Mouse (Mus musculus): ENCODE data around the gene Gxylt2. TPM values are rescaled to one million over a fixed set of nuclear protein-coding genes. Genes with fewer than 3 reads are reported as not detected.

Gxylt2 gene
- not detected in 2 replicates for polyA plus RNA-seq (2012; ENCODE audit: insufficient read depth, insufficient read length, missing spikeins)

DNA sequence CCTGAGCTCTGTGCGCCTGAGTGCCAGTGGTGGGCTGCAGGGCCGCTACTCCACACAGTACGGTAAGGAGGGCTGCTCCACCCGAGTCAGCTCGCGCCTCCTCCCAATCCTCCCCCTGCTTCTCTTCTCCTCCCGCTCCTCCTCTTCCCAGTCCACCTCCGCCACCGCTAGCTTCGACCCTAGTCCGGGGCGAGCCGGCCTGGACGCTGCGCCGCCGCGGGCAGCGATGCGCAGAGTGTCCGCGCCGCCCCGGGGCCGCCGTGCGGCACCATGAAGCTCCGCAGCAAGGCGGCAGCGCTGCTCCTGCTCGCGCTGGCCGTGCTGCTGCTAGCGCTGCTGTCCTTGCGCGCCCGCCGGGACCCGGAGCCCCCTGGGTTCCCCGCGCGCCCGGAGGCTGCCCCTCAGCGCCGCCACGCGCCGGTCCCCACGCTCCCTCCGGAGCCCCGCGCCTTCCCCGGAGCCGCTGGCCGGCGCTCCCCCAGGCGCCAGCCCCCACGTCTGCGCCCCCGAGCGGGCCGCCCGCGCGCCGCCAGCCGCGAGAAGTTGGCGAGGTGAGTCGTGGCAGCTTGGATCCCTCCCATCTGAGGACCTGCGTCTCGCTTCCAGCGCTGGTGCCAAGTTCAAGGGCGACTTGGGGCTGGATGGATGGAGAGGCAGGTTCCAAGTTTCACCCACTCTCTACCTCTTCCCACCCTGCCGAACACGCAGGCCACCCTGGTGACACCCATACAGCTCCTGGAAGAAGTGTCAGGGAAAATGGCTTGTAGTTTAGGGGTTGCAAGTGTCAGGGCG, at the start of gene Gxylt2:
TSS of gene Gxylt2 (plus strand) at position 161 of the 792 bp plus-strand sequence.
- no peak within 1 kb of the TSS for H3K27ac ChIP-seq (ENCODE audit: insufficient read depth, low read depth, low read length)
- peaks cover 10% of the 10 kb centered on the region for H3K4me1 ChIP-seq (ENCODE audit: control insufficient read depth, insufficient read depth, low read length)
- H3K4me3 ChIP-seq (ENCODE audit: insufficient read depth, low read length): peak within 1 kb of the TSS; percentile 14
- TF ChIP-seq CTCF (IDR thresholded peaks at IDR 0.05; ENCODE audit: low read depth, low read length) (no peak), POLR2A (IDR thresholded peaks at IDR 0.05; ENCODE audit: borderline replicate concordance, low read depth, low read length) (no peak)

DNA sequence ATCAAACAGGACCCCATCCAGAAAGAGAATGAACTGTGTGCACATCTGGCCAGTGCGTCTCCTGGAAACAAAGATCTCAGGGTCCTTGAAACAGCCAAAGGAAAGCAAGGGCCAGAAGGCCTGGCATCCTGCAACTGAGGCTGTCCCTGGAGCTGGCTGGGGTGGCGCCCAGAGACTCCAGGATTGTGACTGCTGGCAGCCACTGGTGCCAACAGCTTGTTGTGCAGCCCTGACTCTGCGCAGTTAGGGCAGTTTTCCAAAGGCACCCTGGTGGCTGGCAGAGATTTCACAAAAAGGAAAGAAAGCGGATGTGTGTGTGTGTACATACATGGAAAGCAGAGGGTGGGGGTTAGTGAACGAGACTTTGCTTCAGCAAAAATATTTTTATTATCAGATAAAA, 44.1 kb upstream of the Gxylt2 start:
- no peak overlapping the region for H3K27ac ChIP-seq (ENCODE audit: insufficient read depth, low read depth, low read length)
- peaks cover 21% of the 10 kb centered on the region for H3K4me1 ChIP-seq (ENCODE audit: control insufficient read depth, insufficient read depth, low read length)
- TF ChIP-seq CTCF (IDR thresholded peaks at IDR 0.05; ENCODE audit: low read depth, low read length): no peak
- TF ChIP-seq POLR2A (IDR thresholded peaks at IDR 0.05; ENCODE audit: borderline replicate concordance, low read depth, low read length): no peak
- no peak overlapping the region for H3K4me3 ChIP-seq (ENCODE audit: insufficient read depth, low read length)

DNA sequence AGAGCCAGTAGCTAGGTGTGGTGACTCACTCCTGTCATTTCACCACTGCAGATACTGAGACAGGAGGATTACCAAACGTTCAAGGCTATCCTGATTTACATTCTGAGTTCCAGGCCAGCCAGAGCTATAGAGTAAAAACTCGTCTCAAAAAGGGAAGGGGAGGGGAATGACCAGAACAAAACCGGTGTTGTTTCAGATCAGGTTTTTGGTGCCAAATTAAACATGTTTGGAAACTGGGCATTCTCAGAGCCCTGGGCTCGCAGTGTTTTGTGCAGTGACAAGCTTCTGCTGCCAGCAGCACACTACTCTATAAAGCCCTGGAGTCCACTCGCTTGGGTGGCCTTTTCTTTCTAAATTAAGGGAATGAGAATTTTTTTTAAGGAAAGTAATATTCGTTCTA, 42.3 kb upstream of the Gxylt2 start:
- Histone ChIP-seq H3K4me3 (ENCODE audit: insufficient read depth, low read length) (no peak overlapping the region), H3K27ac (ENCODE audit: insufficient read depth, low read depth, low read length) (no peak overlapping the region), H3K4me1 (ENCODE audit: control insufficient read depth, insufficient read depth, low read length) (peaks cover 25% of the 10 kb centered on the region)
- no peak for TF ChIP-seq CTCF (IDR thresholded peaks at IDR 0.05; ENCODE audit: low read depth, low read length)
- TF ChIP-seq POLR2A (IDR thresholded peaks at IDR 0.05; ENCODE audit: borderline replicate concordance, low read depth, low read length): no peak

DNA sequence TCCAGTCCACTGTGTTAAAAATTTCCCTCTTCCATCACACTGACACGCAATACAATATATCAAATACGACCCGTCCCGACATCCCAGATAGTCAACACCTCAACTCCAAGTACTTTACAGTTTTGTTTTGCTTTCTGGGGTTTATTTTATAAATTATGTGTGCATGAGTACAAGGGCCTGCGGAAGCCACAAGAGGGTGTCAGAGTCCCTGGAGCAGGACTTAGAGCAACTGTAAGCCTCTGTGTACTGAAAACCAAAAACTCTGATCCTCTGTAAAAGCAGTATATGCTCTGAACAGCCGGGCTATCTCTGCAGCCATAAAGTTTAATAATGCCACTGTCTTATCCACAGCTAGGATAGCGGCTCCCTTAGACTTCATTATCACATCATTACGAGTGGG, 36.9 kb upstream of the Gxylt2 start:
- H3K4me1 ChIP-seq (ENCODE audit: control insufficient read depth, insufficient read depth, low read length): peaks cover 11% of the 10 kb centered on the region; the same call in 1 of the 2 replicates
- TF ChIP-seq CTCF (IDR thresholded peaks at IDR 0.05; ENCODE audit: low read depth, low read length) (no peak), POLR2A (IDR thresholded peaks at IDR 0.05; ENCODE audit: borderline replicate concordance, low read depth, low read length) (no peak)
- no peak overlapping the region for H3K4me3 ChIP-seq (ENCODE audit: insufficient read depth, low read length)
- no peak overlapping the region for H3K27ac ChIP-seq (ENCODE audit: insufficient read depth, low read depth, low read length)

DNA sequence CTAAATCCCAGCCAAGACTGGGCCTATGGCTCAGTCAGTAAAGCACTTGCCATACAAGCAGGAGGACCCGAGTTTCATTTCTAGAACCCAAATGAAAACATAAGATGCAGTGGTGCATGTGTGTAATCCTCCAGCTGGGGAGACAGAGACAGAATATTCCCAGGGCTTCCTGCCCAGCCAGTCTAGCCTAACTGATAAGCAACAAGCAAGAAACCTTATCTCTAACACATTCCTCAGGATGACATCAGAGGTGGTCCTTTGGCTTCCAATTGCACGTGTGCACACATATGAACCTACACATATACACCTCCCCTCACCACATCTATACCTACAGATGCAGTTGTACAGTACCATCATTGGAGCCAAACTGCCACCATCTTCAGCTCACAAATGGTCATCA, 35.7 kb upstream of the Gxylt2 start:
- peaks cover 11% of the 10 kb centered on the region; the same call in 1 of the 2 replicates for H3K4me1 ChIP-seq (ENCODE audit: control insufficient read depth, insufficient read depth, low read length)
- H3K27ac ChIP-seq (ENCODE audit: insufficient read depth, low read depth, low read length): no peak overlapping the region
- TF ChIP-seq CTCF (IDR thresholded peaks at IDR 0.05; ENCODE audit: low read depth, low read length) (no peak), POLR2A (IDR thresholded peaks at IDR 0.05; ENCODE audit: borderline replicate concordance, low read depth, low read length) (no peak)
- H3K4me3 ChIP-seq (ENCODE audit: insufficient read depth, low read length): no peak overlapping the region

DNA sequence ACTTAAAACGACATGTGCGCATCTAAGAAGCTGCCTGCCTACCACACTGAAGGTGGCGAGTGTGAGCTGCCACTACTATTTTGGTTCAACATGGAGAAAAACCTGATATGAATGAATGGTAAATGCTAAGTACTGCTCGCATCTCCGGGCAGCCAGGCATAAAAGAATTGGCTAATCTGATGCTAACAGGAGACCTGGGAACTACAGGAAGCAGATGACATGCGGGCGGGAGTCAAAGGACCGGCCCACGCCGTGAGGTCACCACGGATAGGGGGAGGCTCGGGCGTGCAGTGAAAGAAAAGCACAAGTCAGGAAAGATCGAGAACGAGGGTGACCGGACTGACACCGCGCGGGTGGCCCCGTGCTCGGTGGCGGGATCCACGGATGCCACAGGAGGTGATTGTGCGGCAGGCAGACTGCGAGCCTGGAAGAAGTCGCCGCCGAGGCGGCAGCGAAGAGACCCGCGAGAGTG, 34.1 kb upstream of the Gxylt2 start:
- Histone ChIP-seq H3K27ac (ENCODE audit: insufficient read depth, low read depth, low read length) (peak overlapping the region; percentile 48), H3K4me1 (ENCODE audit: control insufficient read depth, insufficient read depth, low read length) (peaks cover 13% of the 10 kb centered on the region), H3K4me3 (ENCODE audit: insufficient read depth, low read length) (peak overlapping the region; percentile 87)
- TF ChIP-seq POLR2A (IDR thresholded peaks at IDR 0.05; ENCODE audit: borderline replicate concordance, low read depth, low read length) (no peak), CTCF (IDR thresholded peaks at IDR 0.05; ENCODE audit: low read depth, low read length) (no peak)

DNA sequence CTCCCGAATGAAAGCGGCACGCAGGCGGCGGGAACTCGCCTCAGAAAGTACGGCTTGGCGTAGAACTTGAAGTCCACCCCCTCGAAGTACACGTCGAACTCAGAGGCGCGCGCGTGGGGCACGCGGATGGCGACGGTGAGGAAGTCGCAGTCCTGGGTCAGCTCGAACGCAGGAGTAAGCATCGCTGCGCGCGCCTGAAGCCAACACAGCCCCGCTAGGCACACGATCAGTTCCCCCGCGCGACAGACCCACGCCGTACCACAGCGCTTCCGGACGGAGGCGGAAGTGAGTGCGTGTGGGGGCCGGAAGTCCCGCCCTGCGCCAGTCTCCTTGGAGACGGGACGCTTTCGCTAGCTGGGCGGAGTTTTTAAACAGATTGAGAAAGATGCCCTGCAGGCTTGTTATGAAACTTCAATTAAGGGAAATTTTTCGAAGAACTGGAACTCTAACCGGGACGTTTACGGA, 33.6 kb upstream of the Gxylt2 start, which contains the start of gene Shq1:
TSS of gene Shq1 (minus strand) at position 278 of the 465 bp plus-strand sequence.
- TF ChIP-seq POLR2A (IDR thresholded peaks at IDR 0.05; ENCODE audit: borderline replicate concordance, low read depth, low read length) (no peak), CTCF (IDR thresholded peaks at IDR 0.05; ENCODE audit: low read depth, low read length) (no peak)
- H3K27ac ChIP-seq (ENCODE audit: insufficient read depth, low read depth, low read length): peak within 1 kb of the TSS; percentile 48
- peaks cover 13% of the 10 kb centered on the region for H3K4me1 ChIP-seq (ENCODE audit: control insufficient read depth, insufficient read depth, low read length)
- peak within 1 kb of the TSS; percentile 87 for H3K4me3 ChIP-seq (ENCODE audit: insufficient read depth, low read length)

DNA sequence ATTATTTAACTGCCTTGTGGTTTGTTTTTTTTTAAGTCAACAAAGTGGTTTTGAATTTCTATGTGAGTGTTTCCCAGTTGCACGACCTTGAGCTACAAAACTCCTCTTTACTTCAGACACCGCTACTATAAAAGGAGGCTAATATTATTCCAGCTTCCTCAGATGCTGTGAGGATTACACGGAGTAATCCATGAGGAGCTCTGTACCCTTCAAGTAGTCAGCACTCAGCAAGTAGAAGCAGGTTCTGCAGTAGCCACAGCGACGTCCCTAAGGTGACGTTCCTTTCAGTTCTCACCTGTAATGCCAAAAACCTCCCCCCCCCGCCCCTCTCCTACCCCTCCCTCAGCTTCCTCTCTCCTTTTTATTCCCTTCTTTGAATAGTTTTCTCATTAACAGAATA, 33.1 kb upstream of the Gxylt2 start:
- no peak for TF ChIP-seq CTCF (IDR thresholded peaks at IDR 0.05; ENCODE audit: low read depth, low read length)
- no peak for TF ChIP-seq POLR2A (IDR thresholded peaks at IDR 0.05; ENCODE audit: borderline replicate concordance, low read depth, low read length)
- H3K4me3 ChIP-seq (ENCODE audit: insufficient read depth, low read length): peak overlapping the region; percentile 87
- peaks cover 13% of the 10 kb centered on the region for H3K4me1 ChIP-seq (ENCODE audit: control insufficient read depth, insufficient read depth, low read length)
- H3K27ac ChIP-seq (ENCODE audit: insufficient read depth, low read depth, low read length): no peak overlapping the region

DNA sequence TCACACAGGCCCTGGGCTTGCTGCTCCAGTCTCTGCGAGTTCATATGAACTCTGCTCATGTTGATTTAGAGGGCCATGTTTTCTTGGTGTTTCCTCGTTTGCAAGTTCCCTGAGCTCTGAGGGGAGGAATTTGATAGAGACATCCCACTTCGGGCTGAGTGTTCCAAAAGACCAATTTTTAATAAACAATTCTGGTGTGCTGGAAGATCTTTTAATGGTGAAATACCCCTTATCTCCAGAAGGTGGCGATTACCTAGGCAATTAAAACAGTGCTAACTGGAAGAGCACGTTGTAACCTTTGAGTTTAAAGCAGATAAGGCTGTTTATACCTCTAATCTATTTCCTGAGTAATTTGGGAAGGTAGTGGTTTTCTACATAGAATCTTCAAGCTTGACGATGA, 29.6 kb upstream of the Gxylt2 start:
- H3K4me1 ChIP-seq (ENCODE audit: control insufficient read depth, insufficient read depth, low read length): peaks cover 6% of the 10 kb centered on the region; the same call in 1 of the 2 replicates
- TF ChIP-seq POLR2A (IDR thresholded peaks at IDR 0.05; ENCODE audit: borderline replicate concordance, low read depth, low read length) (no peak), CTCF (IDR thresholded peaks at IDR 0.05; ENCODE audit: low read depth, low read length) (no peak)
- H3K4me3 ChIP-seq (ENCODE audit: insufficient read depth, low read length): no peak overlapping the region
- no peak overlapping the region for H3K27ac ChIP-seq (ENCODE audit: insufficient read depth, low read depth, low read length)

DNA sequence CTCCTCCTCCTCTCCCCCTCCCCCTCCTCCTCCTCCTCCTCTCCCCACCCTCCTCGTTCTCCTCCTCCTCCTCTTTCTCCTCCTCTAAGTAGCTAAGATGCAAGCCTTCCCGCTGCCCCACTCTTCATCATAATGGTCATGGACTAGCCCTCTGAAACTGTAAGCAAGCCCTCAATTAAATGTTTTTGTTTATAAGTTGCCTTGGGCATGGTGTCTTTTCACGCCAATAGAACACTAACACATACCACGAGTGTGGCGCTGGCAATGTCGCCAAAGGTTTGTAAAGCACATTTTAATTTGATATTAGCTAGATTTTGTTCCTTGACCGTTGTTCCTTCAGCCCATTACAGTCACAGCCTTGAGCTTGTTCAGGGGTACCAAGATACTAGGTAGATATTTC, 28.1 kb upstream of the Gxylt2 start:
- H3K4me1 ChIP-seq (ENCODE audit: control insufficient read depth, insufficient read depth, low read length): peaks cover 6% of the 10 kb centered on the region; the same call in 1 of the 2 replicates
- H3K27ac ChIP-seq (ENCODE audit: insufficient read depth, low read depth, low read length): no peak overlapping the region
- TF ChIP-seq CTCF (IDR thresholded peaks at IDR 0.05; ENCODE audit: low read depth, low read length) (no peak), POLR2A (IDR thresholded peaks at IDR 0.05; ENCODE audit: borderline replicate concordance, low read depth, low read length) (no peak)
- H3K4me3 ChIP-seq (ENCODE audit: insufficient read depth, low read length): no peak overlapping the region

Measured in bone marrow macrophage, adult 2 months (primary cell).